Mouse (Mus musculus): ENCODE results near the gene Copg2.

Gene Copg2

DNA sequence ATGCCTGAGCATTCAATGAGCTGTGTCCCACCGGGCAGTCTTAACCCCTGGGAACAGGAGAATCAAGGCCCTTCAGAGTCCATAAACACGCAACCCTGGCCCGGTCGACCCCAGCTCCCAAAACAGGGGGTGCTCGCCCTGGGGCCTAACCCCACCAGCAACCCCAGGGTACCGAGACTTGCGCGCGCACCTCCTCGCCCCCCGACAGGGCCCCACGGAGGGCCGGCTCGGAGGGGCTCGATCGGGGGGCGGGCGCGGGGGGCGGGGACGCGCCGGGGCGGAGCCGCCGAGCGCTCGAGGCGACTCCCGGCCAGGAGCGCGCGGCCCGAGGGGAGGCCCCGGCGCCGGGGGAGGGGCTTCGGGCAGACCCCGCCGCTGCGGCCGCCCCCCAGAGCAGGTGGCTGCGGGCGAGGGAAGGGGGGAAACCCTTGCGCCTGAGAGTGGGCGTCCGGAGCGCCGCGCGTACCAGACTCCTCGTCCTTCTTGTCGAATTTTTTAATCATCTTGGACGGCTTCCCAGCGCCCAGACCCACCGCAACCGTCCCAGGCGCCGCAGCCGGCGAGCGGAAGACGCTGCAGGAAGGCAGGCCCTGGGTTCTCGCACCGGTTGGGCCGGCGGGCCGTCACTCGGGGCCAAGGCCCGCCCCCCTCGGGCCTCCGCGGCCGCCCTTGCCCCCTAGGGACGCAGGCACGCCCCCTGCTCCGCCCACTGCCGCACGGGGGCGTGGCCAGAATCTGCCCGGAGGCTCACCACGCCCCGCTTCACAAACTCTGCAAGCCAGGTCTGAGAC, at the start of gene Copg2:
Gene Copg2 (minus strand): TSS at position 600 of the 791 bp plus-strand sequence.
- peak; percentile 90 for DNase-seq

GRCm38 (mm10) chr6:30939264-30939663, 42.7 kb upstream of the Copg2 start:
- no peak for DNase-seq

GRCm38 (mm10) chr6:30922821-30923220, 26.2 kb upstream of the Copg2 start:
- no peak for DNase-seq

DNA sequence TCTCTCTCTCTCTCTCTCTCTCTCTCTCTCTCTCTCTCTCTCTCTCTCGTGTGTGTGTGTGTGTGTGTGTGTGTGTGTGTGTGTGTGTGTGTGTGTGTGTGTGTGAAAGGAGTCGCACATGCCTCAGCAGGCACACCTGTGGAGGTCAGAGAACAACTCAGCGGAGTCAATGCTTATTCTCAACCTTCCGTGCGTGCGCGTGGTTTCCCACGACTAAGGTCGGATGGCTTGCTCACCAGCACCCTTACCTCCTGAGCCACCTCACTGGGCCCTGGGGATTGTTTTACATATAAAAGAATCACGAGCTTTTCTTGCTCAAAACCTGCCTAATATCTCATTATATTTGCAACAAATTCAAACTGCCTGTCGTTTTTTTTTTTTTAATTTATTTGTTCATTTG, 25.2 kb upstream of the Copg2 start:
- no peak for DNase-seq

GRCm38 (mm10) chr6:30920834-30921675, 24.5 kb upstream of the Copg2 start:
- no peak for DNase-seq

- DNase-seq, result no peak
Observed at GRCm38 (mm10) chr6:30915473-30915872, 18.9 kb upstream of the Copg2 start, which contains the start of gene Tsga13. Gene Tsga13, minus strand, starts transcription at chr6:30915573.

- no peak for DNase-seq
Observed at GRCm38 (mm10) chr6:30907970-30908369, 11.4 kb upstream of the Copg2 start.

DNA sequence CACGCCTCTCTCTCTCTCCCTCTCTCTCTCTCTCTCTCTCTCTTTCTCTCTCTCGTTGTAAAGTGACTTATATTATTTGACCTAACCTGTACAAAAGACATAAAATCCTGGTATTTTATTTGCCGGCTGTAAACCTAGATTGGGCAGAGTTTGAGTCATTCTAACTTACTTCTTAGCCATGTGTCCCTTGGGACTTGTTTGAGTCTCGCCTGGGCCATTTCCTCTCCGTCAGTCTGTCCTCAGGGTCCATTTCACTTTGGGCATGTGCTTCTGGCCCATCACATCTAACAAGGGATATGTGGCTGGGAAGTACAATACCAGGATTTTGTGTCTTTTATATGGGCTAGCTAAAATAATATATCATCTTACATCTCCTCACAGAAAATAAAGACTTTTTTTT, 8.3 kb upstream of the Copg2 start:
- DNase-seq, result no peak

DNA sequence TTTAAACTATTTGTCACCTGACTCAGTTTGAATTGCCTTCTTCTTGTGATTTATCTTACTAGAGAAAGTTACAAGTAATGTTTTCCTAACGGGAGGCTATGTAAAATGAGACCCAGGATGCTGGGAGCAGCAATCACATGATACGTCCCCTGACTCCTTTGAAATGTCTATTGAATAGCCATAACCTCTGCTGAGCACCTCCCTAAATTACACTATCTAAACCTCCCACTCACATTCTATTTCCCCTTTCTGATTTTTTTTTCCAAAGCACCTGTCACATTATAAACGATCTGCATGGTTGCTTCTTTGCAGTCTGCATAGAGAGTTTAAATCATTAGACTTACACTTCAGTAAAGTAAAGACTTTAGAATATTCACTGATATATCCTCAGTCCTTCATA, 7.4 kb upstream of the Copg2 start:
- DNase-seq, result no peak

- no peak for DNase-seq
Observed at GRCm38 (mm10) chr6:30897520-30897919, 926 bp upstream of the Copg2 start.

GRCm38 (mm10) chr6:30896986-30897327, 363 bp upstream of the Copg2 start:
- no peak for DNase-seq

GRCm38 (mm10) chr6:30895819-30896194, 787 bp downstream of the Copg2 start:
- peak; percentile 49 for DNase-seq

GRCm38 (mm10) chr6:30893081-30893480, 3.5 kb downstream of the Copg2 start:
- no peak for DNase-seq

DNA sequence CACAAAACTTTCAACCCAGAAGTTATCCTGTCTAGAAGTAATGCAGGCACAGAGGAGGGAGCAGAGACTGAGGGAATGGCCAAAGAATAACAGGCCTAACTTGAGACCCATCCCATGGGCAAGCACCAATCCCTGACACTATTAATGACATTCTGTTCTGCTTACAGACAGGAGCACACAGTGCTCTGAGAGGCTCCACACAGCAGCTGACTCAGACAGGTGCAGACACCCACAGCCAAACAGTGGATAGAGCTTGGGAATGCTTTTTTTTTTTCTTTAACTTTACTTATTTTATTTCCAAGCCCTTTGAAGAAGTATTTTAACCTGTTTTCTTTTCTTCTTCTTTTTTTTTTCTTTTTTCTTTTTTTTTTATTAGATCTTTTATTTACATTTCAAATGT, 4.8 kb downstream of the Copg2 start:
- no peak for DNase-seq

DNA sequence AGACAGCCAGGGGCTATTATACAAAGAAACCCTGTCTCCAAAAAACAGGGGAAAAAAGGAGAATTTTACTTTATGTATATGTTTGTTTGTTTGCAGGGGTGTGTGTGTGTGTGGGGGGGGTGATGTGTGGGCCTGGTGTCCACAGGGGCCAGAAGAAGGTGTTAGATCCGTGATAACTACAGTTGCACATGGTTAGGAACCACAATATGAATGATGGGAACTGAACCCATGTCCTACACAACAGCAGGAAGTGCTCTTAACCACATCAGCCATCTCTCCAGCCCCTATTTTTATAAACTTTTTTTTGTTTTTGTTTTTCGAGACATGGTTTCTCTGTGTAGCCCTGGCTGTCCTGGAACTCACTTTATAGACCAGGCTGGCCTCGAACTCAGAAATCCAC, 11.7 kb downstream of the Copg2 start:
- no peak for DNase-seq

- DNase-seq, result peak; percentile 77
Observed at GRCm38 (mm10) chr6:30883491-30883890, 13.1 kb downstream of the Copg2 start.

- DNase-seq, result no peak
Observed at GRCm38 (mm10) chr6:30876661-30877060, 19.9 kb downstream of the Copg2 start.

DNA sequence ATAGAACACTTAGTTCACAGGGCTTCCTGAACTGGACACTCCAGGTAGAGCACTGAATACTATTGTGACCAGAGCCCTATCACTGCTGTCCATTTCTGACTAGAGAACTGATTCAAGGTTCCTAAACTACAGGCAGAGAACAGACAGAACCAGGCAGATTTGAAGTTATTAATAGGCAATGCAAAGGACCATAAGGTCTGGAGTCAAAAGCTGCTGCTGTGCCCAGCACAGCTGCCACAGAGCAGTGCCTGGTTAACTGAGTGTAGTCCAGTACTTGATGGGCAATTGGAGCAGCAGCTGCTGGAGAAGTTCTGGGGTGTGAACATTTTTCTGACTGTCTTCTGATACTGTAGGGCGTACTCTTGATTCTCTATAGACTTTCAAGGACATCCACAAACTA, 30.1 kb downstream of the Copg2 start:
- DNase-seq, result no peak

- DNase-seq, result no peak
Observed at GRCm38 (mm10) chr6:30865031-30865678, 31.4 kb downstream of the Copg2 start.

DNA sequence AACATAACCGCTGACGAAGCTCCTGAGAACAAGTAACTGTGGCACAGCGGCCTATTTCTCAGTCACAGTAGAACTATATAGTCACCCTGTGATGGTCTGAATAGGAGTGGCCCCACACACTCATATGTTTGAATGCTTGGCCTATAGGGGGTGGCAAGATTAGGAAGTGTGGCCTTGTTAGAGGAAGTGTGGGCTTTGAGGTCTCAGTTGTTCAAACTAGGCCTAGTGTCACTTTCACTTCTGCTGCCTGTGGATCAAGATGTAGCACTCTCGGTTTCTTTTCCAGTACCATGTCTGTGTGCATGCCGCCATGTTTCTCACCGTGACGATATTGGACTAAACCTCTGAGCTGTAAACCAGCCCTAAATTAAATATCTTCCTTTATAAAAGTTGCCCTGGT, 40.6 kb downstream of the Copg2 start:
- DNase-seq, result no peak

DNA sequence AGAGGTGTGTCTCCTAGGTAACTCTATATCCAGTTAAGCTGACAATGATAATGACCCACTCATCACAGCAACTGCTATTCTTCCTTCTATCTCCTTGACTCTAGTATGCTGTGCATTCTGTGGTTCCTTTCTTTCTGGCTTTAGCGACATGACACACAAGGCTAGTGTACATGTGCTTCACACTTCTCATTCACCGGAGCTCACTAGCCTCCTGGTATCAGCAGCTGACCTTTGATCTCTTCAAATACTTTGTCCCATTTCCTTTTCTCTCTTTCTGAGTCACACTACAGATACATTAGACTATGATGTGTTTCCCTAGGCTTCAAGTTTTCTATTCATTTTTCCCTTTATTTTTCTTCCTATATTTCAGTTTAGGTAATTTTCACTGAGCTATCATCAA, 41.4 kb downstream of the Copg2 start:
- no peak for DNase-seq

DNA sequence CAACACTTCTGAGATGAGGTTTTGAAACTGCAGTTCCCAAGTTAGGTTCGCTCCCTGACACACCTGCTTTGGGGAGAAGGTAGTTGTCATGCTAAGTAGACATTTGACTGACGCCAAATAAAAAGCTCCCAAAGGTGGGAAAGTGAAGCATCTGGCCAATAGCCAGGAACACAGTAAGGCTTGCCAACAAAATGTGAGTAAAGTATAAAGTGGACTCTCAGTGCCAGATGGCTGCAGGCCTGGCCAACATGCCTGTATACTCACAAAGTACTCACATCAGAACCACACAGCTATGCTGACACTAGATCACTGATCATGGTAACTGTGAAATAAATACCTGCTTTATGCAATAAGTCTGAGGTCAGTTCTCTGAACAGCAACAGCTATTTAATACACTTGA, 46.8 kb downstream of the Copg2 start:
- DNase-seq, result peak; percentile 26

DNA sequence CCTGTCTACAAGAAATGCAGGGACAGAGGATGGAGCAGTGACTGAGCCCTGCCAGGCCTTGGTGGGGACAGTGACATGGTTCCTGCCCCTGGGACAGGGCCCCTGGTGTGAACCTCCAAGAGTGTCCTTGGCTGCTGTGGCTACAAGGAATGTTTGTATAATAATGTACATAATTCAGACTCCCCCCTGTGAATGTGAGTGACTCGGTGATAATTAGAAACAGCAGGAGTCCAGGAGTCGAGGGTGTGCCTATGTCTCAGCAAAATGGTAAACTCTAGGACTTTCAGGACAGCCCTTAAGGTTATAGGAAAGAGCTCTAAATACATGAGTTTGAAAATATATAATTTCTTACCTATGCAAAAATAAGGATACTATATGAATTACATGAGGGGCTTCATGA, 64.4 kb downstream of the Copg2 start:
- DNase-seq, result no peak

- no peak for DNase-seq
Observed at GRCm38 (mm10) chr6:30813626-30814025, 83.0 kb downstream of the Copg2 start.

Measured in cerebellum, adult 9-10 months (tissue).